Mouse (Mus musculus) C2C12 (cell line): ENCODE results near the gene Vip. TPM values are rescaled to one million over a fixed set of nuclear protein-coding genes. Genes with fewer than 3 reads are reported as not detected.

ENCODE experiments used
- H3K27me3 ChIP-seq: one replicate; pipeline ENCODE4 v1.6.1; 2011; ENCODE audit not compliant: control insufficient read depth, insufficient read depth, insufficient read length
- H3K36me3 ChIP-seq: one replicate; pipeline ENCODE4 v1.6.1; 2011; ENCODE audit not compliant: control insufficient read depth, insufficient read depth
- H3K4me3 ChIP-seq: one replicate; pipeline ENCODE4 v1.5.1; 2011; ENCODE audit warnings: mild to moderate bottlenecking, control low read depth; ENCODE audit not compliant: poor library complexity, insufficient read depth, severe bottlenecking
- H3K79me2 ChIP-seq: one replicate; pipeline ENCODE4 v1.6.1; 2011; ENCODE audit not compliant: control insufficient read depth, insufficient read depth
- H3K79me3 ChIP-seq: one replicate; pipeline ENCODE4 v1.6.1; 2011; ENCODE audit warnings: low read depth, control low read depth
- H3ac ChIP-seq: one replicate; pipeline ENCODE3; 2011; ENCODE audit warnings: low read depth; ENCODE audit not compliant: control insufficient read depth, insufficient read length
- CEBPB ChIP-seq: IDR thresholded peaks from one replicate; pipeline ENCODE4 v1.6.1; 2011; ENCODE audit warnings: low read depth, mild to moderate bottlenecking, control low read depth, moderate library complexity
- CTCF ChIP-seq: IDR thresholded peaks from one replicate; pipeline ENCODE4 v1.5.1; 2011; ENCODE audit not compliant: control insufficient read depth, insufficient read depth, insufficient read length
- FOSL1 ChIP-seq: IDR thresholded peaks from one replicate; pipeline ENCODE4 v1.8.0; 2011; ENCODE audit warnings: mild to moderate bottlenecking, low read length; ENCODE audit not compliant: poor library complexity, insufficient read depth, severe bottlenecking
- MAX ChIP-seq: IDR thresholded peaks from one replicate; pipeline ENCODE4 v1.6.1; 2011; ENCODE audit warnings: mild to moderate bottlenecking, control low read depth
- MYOD1 ChIP-seq: IDR thresholded peaks from one replicate; pipeline ENCODE4 v1.6.1; 2011; ENCODE audit warnings: low read depth; ENCODE audit not compliant: control insufficient read depth, insufficient read length
- MYOG ChIP-seq: IDR thresholded peaks from one replicate; pipeline ENCODE4 v1.6.1; 2011; ENCODE audit not compliant: control insufficient read depth, insufficient read length; ENCODE audit errors: extremely low read depth
- USF1 ChIP-seq: IDR thresholded peaks from one replicate; pipeline ENCODE4 v1.6.1; 2011; ENCODE audit warnings: low read depth, mild to moderate bottlenecking, control low read depth, moderate library complexity
- polyA plus RNA-seq: library from polyadenylated mRNA; unstranded; fragments of >200 nt; fragmentation: generic; extraction: Trizol; gene quantifications from one replicate; pipeline ENCODE4 v1.2.1, GENCODE M21; 2012; ENCODE audit warnings: missing spikeins

Gene Vip
- polyA plus RNA-seq, 1 experiment = not detected

GRCm38 (mm10) chr10:5633672-5634200 is 5.3 kb upstream of the Vip start:
- Histone ChIP-seq H3K36me3 (no peaks in the 10 kb centered on the region), H3K27me3 (no peaks in the 10 kb centered on the region), H3ac (no peak overlapping the region), H3K79me2 (no peaks in the 10 kb centered on the region), H3K79me3 (no peaks in the 10 kb centered on the region), H3K4me3 (no peak overlapping the region)
- TF ChIP-seq MYOD1 (no peak), USF1 (no peak), CTCF (no peak), FOSL1 (no peak), CEBPB (no peak), MYOG (no peak), MAX (no peak)

DNA sequence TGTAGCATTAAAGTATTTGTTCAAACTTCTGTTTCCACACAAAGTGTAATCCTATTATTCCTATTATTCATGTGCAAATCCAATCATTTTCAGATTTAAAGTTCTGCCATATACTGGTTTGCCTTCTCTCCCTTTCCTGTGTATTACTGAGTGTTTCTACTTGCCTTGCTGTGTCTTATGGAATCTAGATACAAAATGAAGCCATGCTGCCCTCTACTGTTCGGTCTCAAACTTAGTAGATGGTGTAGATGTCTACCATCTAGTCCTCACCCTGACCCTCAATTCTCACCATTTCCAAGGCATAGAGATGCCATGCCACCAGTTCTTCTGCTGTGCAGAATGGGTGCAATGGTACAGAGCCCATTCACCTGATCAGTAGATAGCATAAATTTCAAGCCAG is 4.7 kb upstream of the Vip start:
- TF ChIP-seq MYOD1 (no peak), CTCF (no peak), MAX (no peak), MYOG (no peak), CEBPB (no peak), USF1 (no peak), FOSL1 (no peak)
- no peaks in the 10 kb centered on the region for H3K79me3 ChIP-seq
- no peaks in the 10 kb centered on the region for H3K36me3 ChIP-seq
- no peak overlapping the region for H3K4me3 ChIP-seq
- H3K79me2 ChIP-seq = no peaks in the 10 kb centered on the region
- no peak overlapping the region for H3ac ChIP-seq
- no peaks in the 10 kb centered on the region for H3K27me3 ChIP-seq

DNA sequence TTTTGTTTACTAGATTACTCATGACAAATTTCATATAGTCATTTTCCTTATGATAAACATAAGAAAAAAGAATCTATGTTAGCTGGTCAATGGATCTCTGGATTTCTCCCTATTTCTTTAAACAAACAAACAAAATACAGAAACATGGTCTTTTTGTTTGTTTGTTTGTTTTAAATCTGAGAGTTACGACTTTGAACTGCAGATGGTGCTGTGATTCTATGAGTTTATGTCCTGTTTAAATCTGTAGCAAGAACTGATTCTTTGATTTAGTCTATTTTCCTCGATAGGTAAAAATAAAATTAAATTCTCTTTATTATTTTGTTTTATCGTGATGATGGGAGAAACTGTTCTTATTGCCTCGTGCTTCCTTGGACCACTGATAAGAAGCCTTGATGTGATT is 1.7 kb upstream of the Vip start:
- TF ChIP-seq USF1 = no peak
- no peak for TF ChIP-seq CEBPB
- TF ChIP-seq MYOD1 = no peak
- no peak for TF ChIP-seq CTCF
- no peak for TF ChIP-seq FOSL1
- TF ChIP-seq MAX = no peak
- TF ChIP-seq MYOG = no peak
- no peak overlapping the region for H3ac ChIP-seq
- H3K4me3 ChIP-seq = no peak overlapping the region
- no peaks in the 10 kb centered on the region for H3K79me3 ChIP-seq
- H3K27me3 ChIP-seq = no peaks in the 10 kb centered on the region
- no peaks in the 10 kb centered on the region for H3K36me3 ChIP-seq
- H3K79me2 ChIP-seq = no peaks in the 10 kb centered on the region

DNA sequence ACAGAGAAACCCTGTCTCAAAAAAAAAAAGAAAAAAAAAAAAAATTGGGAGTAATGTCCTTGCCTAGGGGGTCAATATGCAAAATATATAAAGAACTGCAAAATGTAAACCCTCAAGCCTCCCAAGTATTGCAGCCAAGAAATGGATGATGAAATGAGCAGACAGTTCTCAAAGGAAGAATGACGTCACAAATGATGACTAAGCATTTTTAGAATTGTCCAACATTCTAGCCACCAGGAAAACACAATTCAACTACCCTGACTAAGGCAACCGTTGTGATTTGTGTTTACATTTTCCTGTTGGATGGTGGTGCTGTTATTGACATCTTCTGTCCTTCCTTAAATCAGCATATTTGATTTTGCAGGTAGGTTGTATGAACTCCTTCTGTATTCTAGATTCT is 42.3 kb downstream of the Vip start:
- H3ac ChIP-seq = no peak overlapping the region

DNA sequence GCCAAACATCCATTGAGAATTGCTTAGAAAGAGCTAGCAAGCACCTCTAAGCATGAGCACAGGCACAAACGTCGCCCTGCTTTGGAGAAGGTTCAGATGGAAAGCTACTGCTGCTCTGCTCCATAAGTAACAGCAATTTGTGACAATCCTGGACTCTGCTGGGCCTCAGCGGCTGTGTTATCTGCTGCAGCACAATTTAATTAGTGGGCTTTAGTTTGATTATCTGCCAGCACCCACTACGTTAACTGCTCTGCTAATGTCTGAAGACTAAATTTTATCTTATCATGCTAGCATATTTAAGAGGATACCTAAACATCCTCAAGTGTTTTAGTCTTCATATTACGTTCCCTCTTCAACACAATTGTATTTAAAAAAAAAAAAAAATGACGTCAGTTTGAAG is 46.6 kb downstream of the Vip start:
- H3ac ChIP-seq = no peak overlapping the region
- no peak overlapping the region for H3K4me3 ChIP-seq
- H3K27me3 ChIP-seq = no peaks in the 10 kb centered on the region
- H3K79me3 ChIP-seq = no peaks in the 10 kb centered on the region
- H3K36me3 ChIP-seq = no peaks in the 10 kb centered on the region
- no peaks in the 10 kb centered on the region for H3K79me2 ChIP-seq
- TF ChIP-seq CTCF = no peak
- TF ChIP-seq MAX = no peak
- TF ChIP-seq CEBPB = no peak
- no peak for TF ChIP-seq MYOD1
- no peak for TF ChIP-seq MYOG
- TF ChIP-seq FOSL1 = no peak
- no peak for TF ChIP-seq USF1

More for the DNA sequence above, 42.3 kb downstream of the Vip start:
- Histone ChIP-seq H3K27me3 (no peaks in the 10 kb centered on the region), H3K36me3 (no peaks in the 10 kb centered on the region), H3K4me3 (no peak overlapping the region), H3K79me3 (no peaks in the 10 kb centered on the region), H3K79me2 (no peaks in the 10 kb centered on the region)
- TF ChIP-seq MYOD1 = no peak
- no peak for TF ChIP-seq MAX
- TF ChIP-seq CTCF = no peak
- no peak for TF ChIP-seq FOSL1
- no peak for TF ChIP-seq CEBPB
- no peak for TF ChIP-seq MYOG
- no peak for TF ChIP-seq USF1

GRCm38 (mm10) chr10:5694351-5694750 is 55.3 kb downstream of the Vip start:
- no peak for TF ChIP-seq MYOD1
- no peak for TF ChIP-seq USF1
- TF ChIP-seq CEBPB = no peak
- no peak for TF ChIP-seq MYOG
- no peak for TF ChIP-seq CTCF
- no peak for TF ChIP-seq MAX
- no peak for TF ChIP-seq FOSL1

More at GRCm38 (mm10) chr10:5694351-5694750, 55.3 kb downstream of the Vip start:
- Histone ChIP-seq H3K27me3 (no peaks in the 10 kb centered on the region), H3ac (no peak overlapping the region), H3K79me3 (no peaks in the 10 kb centered on the region), H3K4me3 (no peak overlapping the region), H3K79me2 (no peaks in the 10 kb centered on the region), H3K36me3 (no peaks in the 10 kb centered on the region)
